Mouse (Mus musculus) gastrocnemius, postnatal 25 days (tissue): ENCODE measurements around the gene Nab1. TPM values are rescaled to one million over a fixed set of nuclear protein-coding genes. Genes with fewer than 3 reads are reported as not detected.
"Not testable (repeated sequence)": the region's sequence is repeated elsewhere in the genome, so short reads cannot be mapped to it uniquely, and the experiment has no call there.

Experiments used
- DNase-seq: peaks from one replicate; pipeline ENCODE4 v3.0.0; 2022
- long read RNA-seq, 2 experiments: library from polyadenylated mRNA; stranded (forward); transcript quantifications; one replicate each; pipeline ENCODE4 v2.0.0; 2021
- total RNA-seq, 2 experiments: library from RNA; stranded (reverse); gene quantifications; 1 replicate in 1 of 2; 2 replicates in 1 of 2; pipeline ENCODE4 v1.2.3; 2021

Nab1 gene
- total RNA-seq = 1 to 10 TPM; 9.4 to 10.0 TPM
- long read RNA-seq, experiment 1, transcript Nab1-201 (8 exons, 3,874 nt) = major isoform, 5 of 8 reads
- long read RNA-seq, experiment 1, partial matches to known transcripts = 0 of 8 reads
- long read RNA-seq, experiment 1, other reads (novel, unspliced or antisense) = 3 of 8 reads
- long read RNA-seq, experiment 2, transcript Nab1-201 (8 exons, 3,874 nt) = major isoform, 17 of 20 reads
- long read RNA-seq, experiment 2, partial matches to known transcripts = 1 of 20 reads
- long read RNA-seq, experiment 2, other reads (novel, unspliced or antisense) = 2 of 20 reads

DNA sequence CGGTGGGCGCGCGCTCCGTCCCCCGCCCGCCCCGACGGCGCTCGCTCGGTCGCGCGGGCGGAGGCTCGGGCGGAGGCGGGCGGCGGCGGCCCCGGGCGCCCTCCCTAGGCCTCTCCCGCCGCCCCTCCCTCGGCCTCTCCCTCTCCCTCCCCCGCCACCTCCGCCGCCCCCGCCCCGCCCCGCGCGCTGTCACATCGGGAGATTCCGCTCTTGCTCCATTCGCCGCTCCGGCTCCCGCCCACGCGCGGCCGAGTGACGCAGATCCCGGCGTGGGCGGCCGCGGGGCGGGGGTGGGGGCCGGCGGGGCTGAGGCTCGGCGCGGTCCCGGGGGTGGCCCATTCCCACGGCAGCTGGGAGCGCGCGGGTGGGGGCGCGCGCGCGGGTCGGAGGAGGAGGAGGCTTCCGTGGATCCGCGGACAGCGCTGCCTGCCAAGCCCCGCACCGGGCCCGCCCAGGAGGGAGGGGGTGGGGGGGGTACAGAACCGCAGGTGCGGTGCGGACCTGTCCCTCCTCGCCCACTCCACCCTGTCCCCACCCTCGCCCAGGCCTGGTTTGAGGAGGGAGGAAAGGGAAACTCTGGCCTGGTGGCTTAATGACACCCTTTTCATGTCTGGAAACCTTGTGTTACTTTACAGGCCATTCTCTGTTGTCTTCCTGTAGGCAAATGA, at the start of gene Nab1:
Nab1 (minus strand) TSS at position 366 of the 668 bp plus-strand sequence.
- peak; percentile 84 for DNase-seq

GRCm38 (mm10) chr1:52547451-52547850, 47.0 kb upstream of the Nab1 start:
- no peak for DNase-seq

DNA sequence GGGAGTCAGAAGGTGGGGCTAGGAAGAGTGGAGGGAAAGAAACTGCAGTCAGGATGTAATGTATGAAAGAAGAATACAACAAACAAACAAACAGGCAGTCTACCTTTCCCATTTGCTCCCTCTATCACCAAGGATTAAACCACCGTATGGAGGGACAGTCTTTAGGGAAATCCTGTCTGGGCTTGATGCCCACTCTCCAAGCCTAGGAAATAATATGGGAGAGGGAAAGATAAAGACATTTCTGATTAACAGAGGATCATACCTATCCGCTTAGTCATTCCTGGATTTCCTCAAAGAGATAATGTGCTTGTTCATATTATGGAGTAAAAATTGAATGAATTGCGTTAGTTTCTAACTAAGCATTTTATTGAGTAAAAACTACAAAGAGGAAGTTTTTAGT, 46.3 kb upstream of the Nab1 start:
- DNase-seq = no peak

DNA sequence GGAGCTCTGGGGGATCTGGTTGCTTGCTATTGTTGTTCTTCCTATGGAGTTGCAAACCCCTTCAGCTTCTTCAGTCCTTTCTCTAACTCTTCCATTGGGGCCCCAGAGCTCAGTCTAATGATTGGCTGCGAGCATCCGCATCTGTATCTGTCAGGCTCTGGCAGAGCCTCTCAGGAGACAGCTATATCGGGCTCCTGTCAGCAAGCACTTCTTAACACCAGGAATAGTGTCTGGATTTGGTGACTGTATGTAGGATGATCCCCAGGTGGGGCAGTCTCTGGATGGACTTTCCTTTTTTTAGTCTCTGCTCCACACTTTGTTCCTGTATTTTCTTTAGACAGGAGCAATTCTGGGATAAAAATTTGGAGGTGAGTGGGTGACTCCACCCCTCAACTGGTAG, 39.6 kb upstream of the Nab1 start:
- not testable (repeated sequence) for DNase-seq

DNA sequence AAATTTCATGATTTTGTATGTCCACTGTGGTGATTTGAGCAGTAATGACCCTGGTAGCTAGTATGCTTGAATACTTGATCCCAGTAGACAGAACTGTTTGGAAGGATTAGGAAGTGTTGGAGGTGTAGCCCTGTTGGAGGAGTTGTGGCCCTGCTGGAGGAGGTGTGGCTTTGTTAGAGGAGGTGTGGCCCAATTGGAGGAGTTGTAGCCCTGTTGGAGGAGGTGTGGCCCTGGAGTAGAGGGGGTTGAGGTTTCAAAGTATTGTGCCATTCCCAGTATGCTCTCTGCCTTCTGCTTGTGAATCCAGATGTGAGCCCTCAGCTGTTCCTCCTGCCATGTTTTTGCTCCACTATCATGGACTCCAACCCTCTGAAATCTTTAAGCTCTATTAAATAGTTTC, 29.5 kb upstream of the Nab1 start:
- DNase-seq = no peak

DNA sequence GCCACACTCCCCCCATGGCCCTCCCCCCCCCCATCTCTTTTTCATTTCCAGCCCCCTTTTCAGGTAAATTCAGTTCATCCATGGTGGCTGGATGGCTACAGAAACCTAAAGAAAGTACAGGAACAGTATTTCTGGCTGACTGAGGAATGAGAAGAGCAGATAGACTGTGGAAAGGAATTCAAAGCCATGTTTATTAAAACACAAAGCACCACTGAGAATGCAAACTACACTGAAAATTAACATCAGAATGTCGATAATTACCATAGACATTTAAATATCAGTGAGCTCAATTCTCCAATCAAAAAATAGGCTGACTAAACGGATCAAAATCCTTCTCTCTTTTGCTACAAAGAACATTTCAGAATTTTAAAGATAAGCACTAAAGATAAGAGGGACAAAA, 27.2 kb upstream of the Nab1 start:
- no peak for DNase-seq

GRCm38 (mm10) chr1:52527252-52527651, 26.8 kb upstream of the Nab1 start:
- no peak for DNase-seq

DNA sequence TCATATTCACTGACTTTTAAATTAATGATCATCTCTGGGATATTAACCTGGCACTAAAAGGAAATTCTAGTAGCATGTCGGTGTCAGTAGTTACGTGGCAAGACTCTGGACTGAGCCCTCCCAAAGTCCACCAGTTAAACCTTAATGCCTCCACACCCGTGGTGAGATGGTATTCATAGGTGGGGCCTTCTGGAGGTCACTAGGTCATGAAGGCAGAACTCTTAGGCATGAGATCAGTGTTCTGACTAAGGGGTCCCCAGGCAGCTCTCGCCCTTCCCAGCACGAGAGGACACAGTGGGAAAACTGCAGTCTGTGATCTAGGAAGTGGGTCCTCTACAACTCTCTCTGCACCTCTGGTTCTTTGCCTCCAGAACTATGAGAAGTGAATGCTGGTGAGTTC, 24.2 kb upstream of the Nab1 start:
- DNase-seq = no peak

- DNase-seq = no peak
These were observed 23.7 kb upstream of the Nab1 start for GRCm38 (mm10) chr1:52524150-52524549.

GRCm38 (mm10) chr1:52521436-52521993, 21.0 kb upstream of the Nab1 start:
- no peak for DNase-seq

DNA sequence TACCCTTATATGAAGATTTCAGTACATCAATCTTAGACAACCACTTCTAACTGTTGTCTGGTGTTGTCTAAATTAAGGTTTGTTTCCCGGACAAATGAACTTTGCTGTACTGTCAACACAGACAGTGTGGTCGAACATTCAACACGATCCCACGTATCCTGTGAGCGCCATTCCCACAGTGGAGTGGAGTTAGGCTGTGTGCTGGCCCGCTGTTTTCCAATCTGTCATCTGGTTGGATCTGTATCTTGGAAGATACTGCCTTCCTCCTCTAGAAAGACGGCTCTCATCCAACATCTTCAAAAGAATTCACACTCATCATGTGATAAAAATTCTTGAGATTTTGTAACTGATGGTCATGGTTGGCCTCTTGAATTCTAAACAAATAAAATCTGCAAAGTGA, 19.7 kb upstream of the Nab1 start:
- DNase-seq = no peak

- no peak for DNase-seq
These were observed 14.8 kb upstream of the Nab1 start for GRCm38 (mm10) chr1:52515249-52515648.

GRCm38 (mm10) chr1:52511788-52512425, 11.4 kb upstream of the Nab1 start:
- no peak for DNase-seq

DNA sequence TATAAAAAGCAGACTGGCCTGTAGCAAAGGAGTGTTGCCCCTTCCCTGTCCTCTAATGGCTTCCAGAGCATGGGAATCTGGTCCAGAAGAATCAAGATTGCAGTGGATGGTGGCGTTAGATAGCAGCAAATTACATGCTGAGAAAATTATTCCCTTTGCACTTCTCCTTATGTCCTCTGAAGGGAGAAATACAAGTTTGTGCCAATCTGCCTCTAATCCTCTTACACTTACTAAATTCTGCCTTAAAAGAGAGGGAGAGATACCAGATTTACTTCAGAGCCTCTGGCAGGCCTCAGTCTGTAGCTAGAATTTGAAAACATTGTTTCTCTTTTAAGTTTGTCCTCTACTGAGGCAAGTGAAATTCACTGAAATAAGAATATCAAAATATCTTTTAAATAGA, 5.7 kb upstream of the Nab1 start:
- DNase-seq = no peak

GRCm38 (mm10) chr1:52502296-52502695, 1.8 kb upstream of the Nab1 start:
- no peak for DNase-seq

- no peak for DNase-seq
These were observed 1.2 kb upstream of the Nab1 start for GRCm38 (mm10) chr1:52501688-52502133.

DNA sequence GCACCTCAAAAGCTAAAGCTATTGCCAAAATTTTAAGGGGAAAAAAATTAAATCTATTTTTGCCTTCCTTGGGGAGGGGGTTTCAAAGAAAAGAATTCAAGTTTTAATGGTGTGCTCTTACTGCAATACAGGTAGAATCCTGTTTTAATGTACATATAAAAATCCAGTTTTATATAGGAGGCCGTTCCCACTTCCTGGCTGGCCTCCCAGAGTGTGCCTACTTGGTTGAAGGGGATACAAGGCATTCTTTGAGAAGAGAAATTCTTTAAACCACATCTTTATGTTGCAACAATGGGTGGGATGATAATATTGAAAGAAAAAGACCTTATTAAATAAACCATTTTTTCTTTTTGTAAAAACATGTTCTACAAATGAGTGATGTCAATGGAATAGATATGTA, 611 bp upstream of the Nab1 start:
- no peak for DNase-seq

DNA sequence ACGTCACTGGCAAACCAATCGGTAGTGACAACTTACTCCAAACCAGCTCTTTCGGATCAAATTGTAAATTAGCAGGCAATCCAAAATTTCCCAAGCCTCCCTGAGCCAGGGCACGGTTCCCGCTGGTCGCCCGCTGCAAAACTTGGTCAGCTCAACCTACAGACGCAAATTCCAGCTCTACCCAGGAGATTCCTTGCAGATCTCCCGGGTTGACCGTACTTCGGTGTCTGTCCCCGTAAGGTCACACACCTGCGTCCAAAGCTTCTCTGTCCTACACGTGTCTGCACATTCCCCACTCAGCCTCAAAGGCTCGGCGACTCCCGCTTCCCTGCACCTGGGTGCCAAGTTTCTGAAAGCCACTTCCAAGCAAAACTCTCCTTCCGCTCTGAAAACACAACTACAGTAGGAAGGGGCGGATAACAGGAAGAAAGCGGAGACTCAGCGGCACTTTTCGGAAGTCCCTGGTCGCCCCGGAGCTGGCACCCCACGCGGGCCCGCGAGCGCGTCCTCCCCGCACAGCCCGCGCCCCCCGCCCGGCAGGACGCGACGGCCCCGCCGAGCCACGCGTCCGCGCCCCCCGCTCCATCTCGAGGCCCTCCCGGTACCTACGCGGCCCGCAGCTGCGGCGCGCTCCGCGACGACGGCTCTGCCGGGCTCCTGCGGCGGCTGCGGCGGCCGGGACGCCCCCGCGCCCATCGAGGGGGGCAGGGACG, 722 bp downstream of the Nab1 start:
- DNase-seq = peak; percentile 32

GRCm38 (mm10) chr1:52498786-52499450, 1.6 kb downstream of the Nab1 start:
- no peak for DNase-seq

- DNase-seq = no peak
These were observed 10.8 kb downstream of the Nab1 start for GRCm38 (mm10) chr1:52489538-52490181.

- no peak for DNase-seq
These were observed 15.5 kb downstream of the Nab1 start for GRCm38 (mm10) chr1:52484980-52485379.
